In the genomic region with DNA sequence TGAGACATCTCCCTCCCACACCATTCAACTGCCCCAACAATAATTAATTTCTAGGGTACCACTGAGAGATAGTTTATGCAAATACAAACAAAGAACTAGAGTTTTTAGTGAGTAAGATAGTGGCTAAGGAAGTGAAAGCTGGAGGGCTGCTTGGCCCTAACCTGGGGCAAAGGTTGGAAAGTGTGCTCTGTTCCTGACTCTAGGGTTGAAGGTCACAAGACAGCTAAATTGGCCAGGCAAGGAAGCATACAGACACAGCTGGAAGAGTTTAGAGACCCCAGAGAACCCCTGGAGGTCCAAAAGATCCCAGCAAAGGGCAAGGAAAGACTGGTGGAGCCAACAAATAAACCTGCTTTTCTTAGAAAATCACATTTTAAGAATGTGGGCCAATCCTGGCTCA, we compare ENCODE assay signal across 22 mouse cellular contexts. TPM values are rescaled to one million over a fixed set of nuclear protein-coding genes. Genes with fewer than 3 reads are reported as not detected.
"Had no signal": no experiment of that assay in that cellular context is flagged by ENCODE, and none has a peak within 500 bp of the region (broad histone marks: within the 10 kb centered on the region; RNA-seq: fewer than 3 reads in every experiment).

No protein-coding gene starts in this region.

- H3K27me3 ChIP-seq: liver, embryonic 15.5 days; lung, embryonic 15.5 days; megakaryocyte, embryonic 14.5 days; midbrain, embryonic 13.5 days; neural tube, embryonic 13.5 days; stomach, embryonic 15.5 days had no signal

- H3K9me3 ChIP-seq: liver, embryonic 15.5 days; lung, embryonic 15.5 days; midbrain, embryonic 10.5 days; midbrain, embryonic 13.5 days; stomach, embryonic 15.5 days had no signal

- H3K4me3 ChIP-seq: liver, embryonic 15.5 days; lung, embryonic 15.5 days; megakaryocyte, embryonic 14.5 days; midbrain, embryonic 10.5 days; midbrain, embryonic 13.5 days; myocyte; neural tube, embryonic 13.5 days; stomach, embryonic 15.5 days had no signal

- H3K4me2 ChIP-seq: liver, embryonic 11.5 days; liver, embryonic 15.5 days; lung, embryonic 15.5 days; midbrain, embryonic 13.5 days; neural tube, embryonic 13.5 days; stomach, embryonic 15.5 days had no signal

- H3K27ac ChIP-seq: liver, embryonic 15.5 days; lung, embryonic 15.5 days; midbrain, embryonic 13.5 days; neural tube, embryonic 13.5 days; stomach, embryonic 15.5 days had no signal

- DNase-seq: kidney, adult 18-20 months; kidney, postnatal 10 days; left cerebral cortex, postnatal 4 days; lung, adult 18-20 months; lung, postnatal 10 days; lung, postnatal 36 days; retina, postnatal 1 day; right cerebral cortex, postnatal 4 days; spleen, adult 18-20 months; thymus, postnatal 25 days had no signal

- H3K9ac ChIP-seq: liver, embryonic 15.5 days; lung, embryonic 15.5 days; midbrain, embryonic 13.5 days; neural tube, embryonic 13.5 days; stomach, embryonic 15.5 days had no signal

- H3K36me3 ChIP-seq: liver, embryonic 15.5 days; lung, embryonic 15.5 days; midbrain, embryonic 10.5 days; midbrain, embryonic 13.5 days; neural tube, embryonic 13.5 days; stomach, embryonic 15.5 days had no signal

- H3K4me1 ChIP-seq: liver, embryonic 15.5 days; megakaryocyte, embryonic 14.5 days; neural tube, embryonic 13.5 days; stomach, embryonic 15.5 days had no signal

- ATAC-seq: midbrain, embryonic 13.5 days; midbrain, embryonic 16.5 days had no signal

RNA-seq across cellular contexts. Expression of gene Ptprg, which starts 50.2 kb away (rescaled TPM):
- total RNA-seq: monocyte, adult 5-6 weeks; neutrophil, adult 5-6 weeks had no signal
